Mouse (Mus musculus): ENCODE data around the gene Car5b.

Car5b gene

GRCm38 (mm10) chrX:163958467-163958875 is 69.3 kb downstream of the Car5b start, which contains the start of gene Zrsr2:
Gene Zrsr2, minus strand, starts transcription at chrX:163958661.
- DNase-seq (ENCODE audit: low spot score), result peak; percentile 89

- peak; percentile 70 for DNase-seq (ENCODE audit: low spot score)
Measured at GRCm38 (mm10) chrX:163957803-163958466, 69.9 kb downstream of the Car5b start.

GRCm38 (mm10) chrX:163957381-163957780 is 70.4 kb downstream of the Car5b start:
- DNase-seq (ENCODE audit: low spot score), result no peak

DNA sequence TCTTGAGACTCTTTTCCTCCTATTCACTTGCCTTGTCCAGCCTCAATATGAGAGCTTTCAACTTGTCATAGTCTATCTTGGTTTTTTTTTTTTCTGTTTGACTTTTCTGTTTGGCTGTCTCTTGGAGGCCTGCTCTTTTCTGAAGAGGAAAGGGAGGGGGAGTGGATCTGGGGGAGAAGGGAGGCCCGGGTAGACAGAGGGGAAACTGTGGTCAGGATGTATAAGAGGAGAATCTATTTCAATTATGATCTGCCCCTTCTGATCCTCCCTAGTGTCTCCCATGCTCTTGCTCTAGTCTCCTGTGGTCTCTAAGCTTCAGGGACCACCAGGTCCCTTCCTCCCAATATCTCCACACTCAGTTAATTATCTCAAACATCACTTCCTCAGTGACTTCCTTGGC is 76.2 kb downstream of the Car5b start:
- DNase-seq (ENCODE audit: low spot score), result no peak

DNA sequence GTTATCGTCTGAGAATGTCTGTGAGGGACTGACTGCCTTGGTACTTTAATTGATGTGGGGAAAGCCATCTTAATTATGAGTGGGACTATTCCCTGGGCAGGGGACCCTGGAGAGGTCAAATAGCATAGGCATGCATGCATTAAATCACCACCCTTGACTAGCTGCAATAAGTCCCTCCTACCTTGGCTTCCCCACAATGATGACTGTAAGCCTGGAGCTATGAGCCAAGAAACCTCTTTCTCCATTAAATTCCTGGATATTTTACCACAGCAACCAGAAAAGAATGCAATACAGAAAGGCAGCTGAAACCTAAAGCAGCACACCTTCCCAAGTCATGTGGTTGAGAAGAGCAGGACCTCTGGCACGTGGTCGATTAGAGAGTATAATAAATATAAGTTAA is 83.4 kb downstream of the Car5b start:
- DNase-seq (ENCODE audit: low spot score), result no peak

DNA sequence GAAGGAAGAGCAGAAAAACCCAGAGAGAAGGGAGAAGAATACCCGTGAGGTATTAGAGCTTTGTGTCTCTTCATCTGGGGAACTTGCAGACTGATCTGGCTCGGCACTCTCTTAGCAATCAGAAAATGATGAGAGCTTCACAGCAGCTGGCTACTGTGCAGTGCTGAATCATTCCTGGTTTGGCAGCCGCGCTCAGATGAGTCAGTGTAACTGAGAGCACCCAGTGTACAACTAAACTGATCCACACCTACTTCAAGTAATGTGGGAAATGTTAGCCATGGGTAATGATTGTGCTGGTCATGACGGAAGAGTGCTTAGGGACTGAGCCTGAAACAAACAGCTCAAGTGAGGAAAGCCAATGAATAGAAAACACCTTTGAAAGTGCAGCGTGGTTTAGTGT is 89.2 kb downstream of the Car5b start:
- no peak for DNase-seq (ENCODE audit: low spot score)

GRCm38 (mm10) chrX:163934731-163935130 is 93.1 kb downstream of the Car5b start:
- DNase-seq (ENCODE audit: low spot score), result no peak

- no peak for DNase-seq (ENCODE audit: low spot score)
Measured at GRCm38 (mm10) chrX:163929550-163929949, 98.2 kb downstream of the Car5b start.

Data from testis, postnatal 14 days (tissue).